Mouse (Mus musculus) testis, adult 2 months (tissue): ENCODE measurements around the gene Spag17. TPM values are rescaled to one million over a fixed set of nuclear protein-coding genes. Genes with fewer than 3 reads are reported as not detected.

ENCODE experiments used
- H3K27ac ChIP-seq: fragments of 200-500 bp; 2 replicates; pipeline ENCODE4 v1.5.1; 2012; ENCODE audit warnings: low read depth, low read length; ENCODE audit not compliant: control insufficient read depth, insufficient read depth
- H3K27me3 ChIP-seq: fragments of 200-500 bp; 2 replicates; pipeline ENCODE4 v1.6.1; 2012; ENCODE audit warnings: mild to moderate bottlenecking, low read length, moderate library complexity; ENCODE audit not compliant: control insufficient read depth, insufficient read depth
- H3K36me3 ChIP-seq: fragments of 200-500 bp; 2 replicates; pipeline ENCODE4 v1.6.1; 2012; ENCODE audit warnings: mild to moderate bottlenecking, low read length; ENCODE audit not compliant: control insufficient read depth, insufficient read depth
- H3K4me1 ChIP-seq: fragments of 200-500 bp; 2 replicates; pipeline ENCODE4 v1.6.1; 2012; ENCODE audit warnings: low read length; ENCODE audit not compliant: control insufficient read depth, insufficient read depth
- H3K4me3 ChIP-seq: fragments of 200-500 bp; 2 replicates; pipeline ENCODE4 v1.5.1; 2012; ENCODE audit warnings: low read depth, mild to moderate bottlenecking, low read length, moderate library complexity, mixed read lengths; ENCODE audit not compliant: control insufficient read depth
- CTCF ChIP-seq: fragments of 200-500 bp; IDR thresholded peaks from 2 replicates; pipeline ENCODE4 v1.5.1; 2012; ENCODE audit warnings: low read depth, mild to moderate bottlenecking, inconsistent platforms, low read length, moderate library complexity; ENCODE audit not compliant: control insufficient read depth, insufficient read depth, insufficient replicate concordance
- POLR2A ChIP-seq: fragments of 200-500 bp; IDR thresholded peaks from 2 replicates; pipeline ENCODE4 v1.6.1; 2012; ENCODE audit warnings: low read depth, mild to moderate bottlenecking, inconsistent platforms, low read length, moderate library complexity; ENCODE audit not compliant: control insufficient read depth
- polyA plus RNA-seq: library from polyadenylated mRNA; depleted of rRNA; stranded (reverse); fragments of >200 nt; gene quantifications from 2 replicates; pipeline ENCODE4 v1.2.3, GENCODE M21; 2012

The Spag17 gene
- polyA plus RNA-seq, 1 experiment = 47.0 TPM

DNA sequence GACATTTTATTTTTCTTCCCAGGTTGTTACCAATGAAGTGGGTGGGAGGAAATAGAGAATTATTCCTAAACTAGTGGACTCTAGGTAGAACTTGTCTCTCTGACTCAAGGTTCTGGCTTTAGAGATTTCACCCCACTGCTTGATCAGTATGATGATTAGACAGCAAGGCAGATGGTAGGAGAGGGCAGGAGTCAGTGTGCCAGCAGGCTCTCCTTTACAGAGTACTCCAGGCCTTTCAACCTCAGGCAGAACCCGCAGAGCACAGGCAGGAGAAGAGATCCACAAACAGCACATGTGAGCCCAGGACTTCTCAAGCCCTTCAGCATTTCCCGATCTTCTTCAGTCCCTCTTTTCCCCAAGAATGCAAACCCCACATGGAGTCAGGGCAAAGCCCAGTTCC, 233.5 kb downstream of the Spag17 start:
- no peak for TF ChIP-seq CTCF
- H3K36me3 ChIP-seq = no peaks in the 10 kb centered on the region
- no peak overlapping the region for H3K4me3 ChIP-seq
- no peaks in the 10 kb centered on the region for H3K27me3 ChIP-seq
- no peaks in the 10 kb centered on the region for H3K4me1 ChIP-seq
- H3K27ac ChIP-seq = no peak overlapping the region

DNA sequence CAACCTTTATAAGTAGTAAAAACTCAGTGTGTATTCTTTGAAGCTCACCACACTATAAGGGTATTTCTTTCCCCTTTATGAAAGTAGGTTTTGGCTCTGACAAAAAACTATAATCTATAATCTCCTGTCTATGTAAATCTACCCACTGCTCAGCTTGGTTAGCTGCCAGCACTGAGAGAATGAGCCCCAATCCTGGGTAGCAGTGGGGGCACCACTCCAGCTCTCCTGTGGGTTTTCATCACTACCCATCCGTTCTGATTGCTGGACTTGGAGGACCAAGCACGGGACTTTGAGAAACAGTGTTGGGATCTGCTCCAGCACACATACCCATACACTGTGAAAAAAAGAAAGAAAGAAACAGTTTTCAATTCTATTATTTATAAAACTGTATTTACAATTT, 236.8 kb downstream of the Spag17 start:
- no peak for TF ChIP-seq POLR2A
- no peak for TF ChIP-seq CTCF
- Histone ChIP-seq H3K27me3 (no peaks in the 10 kb centered on the region), H3K27ac (no peak overlapping the region), H3K4me3 (no peak overlapping the region), H3K4me1 (no peaks in the 10 kb centered on the region), H3K36me3 (no peaks in the 10 kb centered on the region)

DNA sequence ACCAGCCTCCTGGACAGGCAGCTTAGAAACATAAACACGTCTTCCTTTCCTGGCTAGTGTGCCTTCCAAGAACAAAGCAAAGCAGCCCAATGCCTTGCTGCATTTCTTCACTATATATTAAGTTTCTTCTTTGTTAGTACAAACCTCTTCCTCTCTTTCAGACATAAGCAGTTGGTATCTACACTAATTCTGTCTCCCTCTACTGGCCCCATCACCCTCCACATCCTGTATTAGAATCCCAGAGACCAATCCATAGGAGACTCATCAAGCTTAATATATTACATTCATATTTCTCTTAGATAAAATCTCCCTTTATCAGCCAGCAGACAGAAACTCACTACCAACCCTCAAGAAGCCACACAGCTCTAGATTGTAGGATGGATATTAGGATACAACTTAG, 237.2 kb downstream of the Spag17 start:
- Histone ChIP-seq H3K4me1 (no peaks in the 10 kb centered on the region), H3K4me3 (no peak overlapping the region), H3K36me3 (no peaks in the 10 kb centered on the region), H3K27me3 (no peaks in the 10 kb centered on the region), H3K27ac (no peak overlapping the region)
- no peak for TF ChIP-seq CTCF

DNA sequence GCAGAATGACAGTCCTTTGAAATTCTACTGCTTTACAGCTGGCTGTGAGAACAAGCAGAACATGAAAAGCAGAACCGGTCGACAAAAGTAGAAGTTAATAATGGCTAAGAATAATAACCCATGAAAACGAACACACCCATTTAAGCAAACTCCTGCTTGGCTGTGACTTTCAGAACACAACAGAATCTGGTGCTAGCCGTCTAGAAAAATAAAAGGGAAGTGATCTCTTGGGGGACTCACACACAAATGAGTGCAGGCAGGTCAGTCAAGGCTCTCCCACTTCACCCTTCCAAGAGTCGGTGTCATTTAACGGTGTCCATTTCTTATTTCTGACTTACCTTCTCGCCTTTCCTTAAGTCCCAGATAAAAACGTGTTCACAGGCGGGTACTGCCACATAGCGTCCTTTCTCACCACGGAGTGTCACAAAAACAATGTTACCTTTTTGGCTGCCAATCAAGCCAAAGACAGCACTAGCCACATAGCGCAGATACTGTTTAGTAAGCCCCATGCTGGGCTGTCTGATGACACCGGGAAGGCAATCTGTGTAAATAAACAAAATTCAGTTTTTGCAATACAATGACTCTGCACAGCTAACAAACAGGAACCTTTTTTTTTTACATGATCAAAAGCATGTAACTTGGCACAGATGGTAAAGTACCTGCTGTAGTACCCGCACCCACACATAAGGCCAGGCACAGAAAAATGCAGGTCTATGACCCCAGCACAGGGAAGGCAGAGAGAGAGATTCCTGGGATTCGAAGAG, 275.7 kb downstream of the Spag17 start:
- Histone ChIP-seq H3K27me3 (no peaks in the 10 kb centered on the region), H3K4me1 (peaks cover 2% of the 10 kb centered on the region; the same call in 1 of the 2 replicates), H3K36me3 (no peaks in the 10 kb centered on the region), H3K27ac (no peak overlapping the region), H3K4me3 (no peak overlapping the region)
- TF ChIP-seq CTCF = no peak
- TF ChIP-seq POLR2A = no peak

DNA sequence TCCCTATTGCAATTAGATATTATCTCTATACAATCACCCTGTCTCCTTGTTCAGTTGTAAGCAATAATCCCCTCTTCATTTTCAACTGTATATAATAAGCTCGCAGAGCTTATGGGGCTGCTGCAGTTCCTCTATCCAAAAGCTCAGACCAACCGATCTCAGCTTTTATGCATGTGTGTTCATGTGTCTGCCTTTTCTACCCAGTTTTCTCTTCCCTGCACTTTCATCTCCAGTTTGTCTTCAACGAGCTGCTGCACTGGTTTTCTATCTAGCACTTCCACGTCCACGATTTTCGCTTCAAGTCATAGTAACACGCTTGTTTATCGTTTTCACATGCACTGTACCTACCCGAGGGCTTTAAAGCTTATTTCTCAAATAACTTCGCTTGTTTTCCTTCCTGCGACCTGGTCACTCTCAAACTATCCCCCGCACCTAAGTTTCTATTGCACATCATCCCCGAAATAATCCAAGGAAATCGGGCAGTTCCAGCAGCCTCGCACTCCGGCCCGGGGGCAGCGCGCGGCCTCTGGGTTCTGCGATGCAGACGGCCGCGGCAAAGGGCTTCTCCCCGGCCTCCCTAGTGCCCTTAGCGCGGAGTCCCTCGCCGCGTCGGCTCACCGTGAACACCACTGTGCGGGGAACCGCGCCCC, 276.6 kb downstream of the Spag17 start:
- Histone ChIP-seq H3K4me3 (peak overlapping the region; percentile 86), H3K4me1 (peaks cover 2% of the 10 kb centered on the region; the same call in 1 of the 2 replicates), H3K27me3 (no peaks in the 10 kb centered on the region), H3K27ac (no peak overlapping the region; the same call in 1 of the 2 replicates), H3K36me3 (no peaks in the 10 kb centered on the region)
- no peak for TF ChIP-seq POLR2A
- TF ChIP-seq CTCF = no peak

DNA sequence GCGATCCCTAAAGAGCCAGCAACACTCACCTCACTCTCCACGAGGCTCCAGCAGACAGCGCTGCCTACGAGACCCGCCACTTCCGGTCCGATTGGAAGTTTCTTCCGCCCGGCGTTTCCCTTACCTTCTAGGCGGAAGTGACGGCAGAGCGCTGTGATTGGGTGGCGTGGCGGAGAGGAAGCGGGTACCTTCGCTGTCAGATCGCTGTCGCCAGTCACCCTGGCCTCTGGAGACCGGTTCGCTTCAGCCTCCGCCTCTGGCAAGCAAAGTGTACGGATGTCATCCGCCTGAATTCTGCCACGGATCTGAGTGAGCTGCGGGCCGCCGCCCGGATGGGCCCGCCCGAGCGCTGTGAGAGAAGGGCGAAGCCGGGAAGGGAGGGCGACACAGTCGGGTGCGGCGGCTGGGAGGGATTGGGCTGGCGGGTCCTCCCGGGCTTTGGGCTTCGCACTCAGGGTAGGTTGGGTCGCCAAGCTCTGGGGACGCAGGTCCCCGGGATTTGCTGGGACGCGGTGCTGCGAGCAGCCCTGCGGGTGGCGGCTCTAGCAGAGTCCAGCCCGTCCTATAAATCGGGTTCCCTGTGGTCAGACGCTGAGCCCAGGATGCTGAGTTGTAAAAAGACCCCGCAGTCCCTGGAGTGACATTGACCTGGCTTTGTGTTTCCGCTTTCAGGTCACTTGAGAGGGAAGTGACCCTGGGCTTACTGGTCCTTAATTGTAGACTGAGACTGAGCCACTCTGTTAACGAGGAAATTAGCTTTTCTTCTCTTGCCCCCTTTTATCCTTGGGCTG, 277.3 kb downstream of the Spag17 start, which contains the start of the genes Gdap2 and Wdr3:
Gdap2 (plus strand) TSS at position 67 of the 791 bp plus-strand sequence.
Wdr3 (minus strand) TSS at position 93 of the 791 bp plus-strand sequence.
- TF ChIP-seq POLR2A (peak; percentile 98), CTCF (no peak)
- H3K27ac ChIP-seq = peak within 1 kb of the TSS; percentile 2; the same call in 1 of the 2 replicates
- peaks cover 2% of the 10 kb centered on the region; the same call in 1 of the 2 replicates for H3K4me1 ChIP-seq
- H3K27me3 ChIP-seq = no peaks in the 10 kb centered on the region
- H3K4me3 ChIP-seq = peak within 1 kb of the TSS; percentile 86
- H3K36me3 ChIP-seq = no peaks in the 10 kb centered on the region

DNA sequence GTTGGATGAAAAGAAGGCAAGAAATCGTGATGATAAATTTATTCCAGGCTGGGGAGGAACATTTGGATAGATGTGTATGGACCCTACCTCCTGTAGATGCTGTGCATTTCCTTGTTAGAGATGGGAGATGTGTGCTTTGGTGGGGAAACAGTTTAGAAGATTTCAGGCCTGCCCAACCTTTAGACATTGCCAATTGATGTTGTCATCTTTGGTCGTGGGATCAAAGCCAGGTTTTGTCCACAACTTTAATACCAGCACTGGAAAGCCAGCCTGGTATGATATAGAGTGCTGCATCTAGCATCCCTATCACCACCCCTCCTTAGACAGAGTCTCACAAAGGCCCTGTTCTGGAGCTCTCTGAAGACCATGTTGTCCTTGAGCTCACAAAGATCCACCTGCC, 278.4 kb downstream of the Spag17 start:
- Histone ChIP-seq H3K4me1 (peaks cover 2% of the 10 kb centered on the region; the same call in 1 of the 2 replicates), H3K36me3 (no peaks in the 10 kb centered on the region), H3K27ac (no peak overlapping the region), H3K4me3 (no peak overlapping the region), H3K27me3 (no peaks in the 10 kb centered on the region)
- TF ChIP-seq CTCF (no peak), POLR2A (no peak)
